Comparison of ENCODE assay signal across 22 mouse cellular contexts in genomic region chr15:64513501-64514097, GRCm38 (mm10).
DNase-seq lines count a peak whose midpoint lies in the region; ATAC-seq and TF ChIP-seq lines count a peak whose summit lies in the region.
"Had no signal": no experiment of that assay in that cellular context is flagged by ENCODE, and none has a peak within 500 bp of the region (broad histone marks: within the 10 kb centered on the region; RNA-seq: fewer than 3 reads in every experiment).

No protein-coding gene starts in this region.

- no peak overlapping the region for H3K27ac ChIP-seq in hindbrain, embryonic 11.5 days (ENCODE audit: low read depth, low read length)
- H3K27ac ChIP-seq in forebrain, embryonic 16.5 days (ENCODE audit: low read length) = no peak overlapping the region
- H3K27ac ChIP-seq: heart, adult 2 months; hindbrain, embryonic 14.5 days; hindbrain, postnatal 0 days had no signal

- POLR2A ChIA-PET in Patski (lab: Charles Lee) = no interaction called here

- H3K9me3 ChIP-seq in hindbrain, embryonic 11.5 days (ENCODE audit: control insufficient read depth, low read length) = no peaks in the 10 kb centered on the region
- H3K9me3 ChIP-seq in forebrain, embryonic 16.5 days (ENCODE audit: control insufficient read depth, low read length) = no peaks in the 10 kb centered on the region
- H3K9me3 ChIP-seq: G1E had no signal

- H3K79me3 ChIP-seq in C2C12 (ENCODE audit: low read depth) = no peaks in the 10 kb centered on the region

- H3K27me3 ChIP-seq in C2C12 (ENCODE audit: control insufficient read depth, insufficient read depth, insufficient read length) = no peaks in the 10 kb centered on the region
- H3K27me3 ChIP-seq in Patski = no peaks in the 10 kb centered on the region
- no peaks in the 10 kb centered on the region for H3K27me3 ChIP-seq in hindbrain, embryonic 11.5 days (ENCODE audit: control insufficient read depth, insufficient read depth, low read length)
- no peaks in the 10 kb centered on the region for H3K27me3 ChIP-seq in forebrain, embryonic 16.5 days (replicated peaks; ENCODE audit: control insufficient read depth, insufficient read depth, low read length)
- H3K27me3 ChIP-seq: CH12.LX had no signal

- no peak overlapping the region for H3ac ChIP-seq in C2C12 (ENCODE audit: control insufficient read depth, insufficient read length, low read depth)

- peak; percentile 74 for ATAC-seq in Patski
- no peak for ATAC-seq in hindbrain, embryonic 11.5 days (ENCODE audit: low FRiP score)
- ATAC-seq in forebrain, embryonic 16.5 days = no peak
- ATAC-seq: forebrain, embryonic 14.5 days; hindbrain, postnatal 0 days; inflammation-experienced regulatory T-cells, adult 6 months; intestine, embryonic 16.5 days had no signal

- no peaks in the 10 kb centered on the region for H3K4me1 ChIP-seq in hindbrain, embryonic 11.5 days (replicated peaks; ENCODE audit: control insufficient read depth, insufficient read depth, low read length)
- H3K4me1 ChIP-seq in forebrain, embryonic 16.5 days (replicated peaks; ENCODE audit: control insufficient read depth, insufficient read depth, low read length) = no peaks in the 10 kb centered on the region

- no peak for TF ChIP-seq CTCF in C2C12 (IDR thresholded peaks at IDR 0.05; ENCODE audit: control insufficient read depth, insufficient read depth, insufficient read length)
- TF ChIP-seq CTCF in Patski (IDR thresholded peaks at IDR 0.05) = no peak

- H3K36me3 ChIP-seq in C2C12 (ENCODE audit: control insufficient read depth, insufficient read depth) = no peaks in the 10 kb centered on the region
- no peaks in the 10 kb centered on the region for H3K36me3 ChIP-seq in hindbrain, embryonic 11.5 days (ENCODE audit: control insufficient read depth, insufficient read depth, low read length)
- H3K36me3 ChIP-seq in forebrain, embryonic 16.5 days (ENCODE audit: control insufficient read depth, insufficient read depth) = no peaks in the 10 kb centered on the region
- H3K36me3 ChIP-seq: G1E had no signal

- H3K79me2 ChIP-seq in C2C12 (ENCODE audit: control insufficient read depth, insufficient read depth) = no peaks in the 10 kb centered on the region

- no peak overlapping the region for H3K4me3 ChIP-seq in C2C12 (ENCODE audit: insufficient read depth, poor library complexity, severe bottlenecking)
- no peak overlapping the region for H3K4me3 ChIP-seq in hindbrain, embryonic 11.5 days (ENCODE audit: low read depth, low read length)
- H3K4me3 ChIP-seq in forebrain, embryonic 16.5 days (replicated peaks; ENCODE audit: low read length) = no peak overlapping the region
- H3K4me3 ChIP-seq: heart, adult 2 months had no signal

- DNase-seq in 3134 (ENCODE audit: extremely low read depth, insufficient read length, low spot score) (peak; percentile 50), Patski (ENCODE audit: low read depth, low spot score) (no peak)
- DNase-seq in hindbrain, embryonic 11.5 days (ENCODE audit: low spot score) = no peak
- DNase-seq in left cerebral cortex, adult 11 months (ENCODE audit: low spot score) = no peak
- DNase-seq: adrenal gland, postnatal 10 days; adrenal gland, postnatal 36 days; cerebellum, adult 18-20 months; cerebellum, adult 9-10 months; cerebellum, postnatal 14 days; gastrocnemius, postnatal 25 days; heart, adult 2 months; kidney, adult 18-20 months had no signal

- no peak overlapping the region for H3K9ac ChIP-seq in hindbrain, embryonic 11.5 days (ENCODE audit: low read depth, low read length)
- H3K9ac ChIP-seq in forebrain, embryonic 16.5 days (replicated peaks; ENCODE audit: low read depth, low read length) = no peak overlapping the region
- H3K9ac ChIP-seq: hindbrain, embryonic 14.5 days had no signal

- CTCF ChIA-PET in Patski (lab: Charles Lee) = interaction anchor here (1.3 kb wide), 1 partner anchor 338 kb away, joined by 3 read pairs; no protein-coding TSS in a partner anchor

- in situ Hi-C loops in Patski (cut with MboI; ENCODE audit: low pct_unique_long_range_greater_than_20kb) = loop anchor here (5.0 kb wide), 1 partner anchor 336 kb away; no protein-coding TSS in a partner anchor

- H3K4me2 ChIP-seq in hindbrain, embryonic 11.5 days (replicated peaks; ENCODE audit: low read depth, low read length) = no peak overlapping the region
- H3K4me2 ChIP-seq in forebrain, embryonic 16.5 days (ENCODE audit: low read length) = no peak overlapping the region
- H3K4me2 ChIP-seq: heart, embryonic 11.5 days; hindbrain, embryonic 14.5 days had no signal

TF ChIP-seq in C2C12, 6 proteins besides CTCF, POLR2A, EP300 and RAD21:
- TF ChIP-seq MAX (IDR thresholded peaks at IDR 0.05) (no peak), MYOD1 (IDR thresholded peaks at IDR 0.05; ENCODE audit: control insufficient read depth, insufficient read length, low read depth) (no peak), FOSL1 (IDR thresholded peaks at IDR 0.05; ENCODE audit: insufficient read depth, low read length, poor library complexity, severe bottlenecking) (peak; percentile 1), USF1 (IDR thresholded peaks at IDR 0.05; ENCODE audit: low read depth) (no peak), CEBPB (IDR thresholded peaks at IDR 0.05; ENCODE audit: low read depth) (peak; percentile 78), MYOG (IDR thresholded peaks at IDR 0.05; ENCODE audit: control insufficient read depth, extremely low read depth, insufficient read length) (no peak)
